Mouse (Mus musculus) kidney, embryonic 16.5 days (tissue): ENCODE results near the gene Plcb1. TPM values are rescaled to one million over a fixed set of nuclear protein-coding genes. Genes with fewer than 3 reads are reported as not detected.

ENCODE experiments used
- ATAC-seq: fragments of 200-750 bp; cut with Nextera tagmentation; 2 replicates; pipeline ENCODE4 v1.8.0; 2017; ENCODE audit warnings: moderate TSS enrichment; ENCODE audit not compliant: low FRiP score, low TSS enrichment
- H3K27ac ChIP-seq: fragments of 300-500 bp; sonication (generic); 2 replicates; pipeline ENCODE4 v1.5.1; 2014; ENCODE audit warnings: low read length
- H3K27me3 ChIP-seq: fragments of 300-500 bp; sonication (generic); 2 replicates; pipeline ENCODE4 v1.6.1; 2014; ENCODE audit warnings: low read length, control low read depth, mixed read lengths; ENCODE audit not compliant: insufficient read depth
- H3K36me3 ChIP-seq: fragments of 300-500 bp; sonication (generic); 2 replicates; pipeline ENCODE4 v1.6.1; 2014; ENCODE audit warnings: low read length, control low read depth, mixed read lengths; ENCODE audit not compliant: insufficient read depth
- H3K4me1 ChIP-seq: fragments of 300-500 bp; sonication (generic); 2 replicates; pipeline ENCODE4 v1.6.1; 2014; ENCODE audit warnings: low read length, control low read depth, mixed read lengths; ENCODE audit not compliant: insufficient read depth
- H3K4me2 ChIP-seq: fragments of 300-500 bp; sonication (generic); replicated peaks from 2 replicates; pipeline ENCODE4 v1.6.1; 2014; ENCODE audit warnings: low read depth, low read length
- H3K4me3 ChIP-seq: fragments of 300-500 bp; sonication (generic); 2 replicates; pipeline ENCODE4 v1.5.1; 2014; ENCODE audit warnings: mild to moderate bottlenecking, low read length
- H3K9ac ChIP-seq: fragments of 300-500 bp; sonication (generic); replicated peaks from 2 replicates; pipeline ENCODE4 v1.6.1; 2014; ENCODE audit warnings: low read length
- H3K9me3 ChIP-seq: fragments of 300-500 bp; sonication (generic); 2 replicates; pipeline ENCODE4 v1.6.1; 2016; ENCODE audit warnings: low read length, control low read depth
- WGBS: fragments of 180-500 bp; shearing (Covaris S2); extraction: QIAGEN DNeasy Blood & Tissue Kit; methylation state at CpG from one replicate; pipeline ENCODE4 v1.1.7; 2014; 5-methylcytosine and 5-hydroxymethylcytosine counted together
- polyA plus RNA-seq: library from polyadenylated mRNA; unstranded; fragments of >200 nt; fragmentation: Nextera tagmentation; extraction: Ambion mirVana; gene quantifications from 2 replicates; pipeline ENCODE4 v1.2.1, GENCODE M21; 2015

Plcb1 gene
- 20.3 and 25.1 TPM in 2 replicates for polyA plus RNA-seq

- no peaks in the 10 kb centered on the region for H3K36me3 ChIP-seq
- H3K27me3 ChIP-seq = 0 out of 2 replicates have a peak, but pooled peaks cover 8% of the 10 kb centered on the region
- WGBS = under 1% methylated on average over 86 of the region's 88 CpGs
- peak within 1 kb of the TSS; percentile 60 for H3K4me3 ChIP-seq
- peak within 1 kb of the TSS; percentile 80 for H3K9ac ChIP-seq
- H3K4me2 ChIP-seq = peak within 1 kb of the TSS; percentile 69
- H3K4me1 ChIP-seq = peaks cover 8% of the 10 kb centered on the region; the same call in 1 of the 2 replicates
- H3K27ac ChIP-seq = peak within 1 kb of the TSS; percentile 68
- peak; percentile 99 for ATAC-seq
- no peaks in the 10 kb centered on the region for H3K9me3 ChIP-seq
Measured at GRCm38 (mm10) chr2:134785970-134786855, at the start of gene Plcb1. Gene Plcb1 (plus strand): TSS chr2:134786067.

GRCm38 (mm10) chr2:134755537-134755936 is 30.3 kb upstream of the Plcb1 start:
- H3K4me2 ChIP-seq = no peak overlapping the region
- no peaks in the 10 kb centered on the region for H3K9me3 ChIP-seq

GRCm38 (mm10) chr2:134756086-134756485 is 29.8 kb upstream of the Plcb1 start:
- ATAC-seq = no peak
- H3K9me3 ChIP-seq = no peaks in the 10 kb centered on the region
- no peak overlapping the region for H3K27ac ChIP-seq
- H3K4me3 ChIP-seq = no peak overlapping the region
- H3K36me3 ChIP-seq = no peaks in the 10 kb centered on the region
- H3K9ac ChIP-seq = no peak overlapping the region
- no peaks in the 10 kb centered on the region for H3K27me3 ChIP-seq
- no peak overlapping the region for H3K4me2 ChIP-seq
- no peaks in the 10 kb centered on the region for H3K4me1 ChIP-seq
- WGBS = 52% methylated on average over 1 of the region's 1 CpGs

More at GRCm38 (mm10) chr2:134755537-134755936, 30.3 kb upstream of the Plcb1 start:
- Histone ChIP-seq H3K4me1 (no peaks in the 10 kb centered on the region), H3K27ac (no peak overlapping the region), H3K27me3 (no peaks in the 10 kb centered on the region), H3K4me3 (no peak overlapping the region), H3K9ac (no peak overlapping the region), H3K36me3 (no peaks in the 10 kb centered on the region)
- ATAC-seq = no peak

- Histone ChIP-seq H3K4me1 (no peaks in the 10 kb centered on the region), H3K27ac (no peak overlapping the region), H3K9ac (no peak overlapping the region), H3K4me3 (no peak overlapping the region), H3K36me3 (no peaks in the 10 kb centered on the region), H3K27me3 (no peaks in the 10 kb centered on the region), H3K9me3 (no peaks in the 10 kb centered on the region), H3K4me2 (no peak overlapping the region)
- no peak for ATAC-seq
- WGBS = 89% methylated on average over 1 of the region's 1 CpGs
Measured at GRCm38 (mm10) chr2:134761029-134761428, 24.8 kb upstream of the Plcb1 start.

GRCm38 (mm10) chr2:134763406-134763990 is 22.4 kb upstream of the Plcb1 start:
- Histone ChIP-seq H3K4me2 (no peak overlapping the region), H3K9me3 (no peaks in the 10 kb centered on the region), H3K4me3 (no peak overlapping the region), H3K27me3 (no peaks in the 10 kb centered on the region), H3K9ac (no peak overlapping the region), H3K27ac (no peak overlapping the region), H3K4me1 (no peaks in the 10 kb centered on the region), H3K36me3 (no peaks in the 10 kb centered on the region)
- no peak for ATAC-seq
- 95% methylated on average over 8 of the region's 8 CpGs for WGBS

- no peak for ATAC-seq
- H3K27me3 ChIP-seq = no peaks in the 10 kb centered on the region
- 89% methylated on average over 2 of the region's 2 CpGs for WGBS
Measured at GRCm38 (mm10) chr2:134764506-134764905, 21.4 kb upstream of the Plcb1 start.

GRCm38 (mm10) chr2:134779826-134780225 is 6.0 kb upstream of the Plcb1 start:
- no peak for ATAC-seq
- Histone ChIP-seq H3K36me3 (no peaks in the 10 kb centered on the region), H3K27me3 (no peaks in the 10 kb centered on the region), H3K27ac (no peak overlapping the region), H3K4me3 (no peak overlapping the region), H3K9ac (no peak overlapping the region), H3K4me1 (no peaks in the 10 kb centered on the region), H3K4me2 (no peak overlapping the region), H3K9me3 (no peaks in the 10 kb centered on the region)
- WGBS = 73% methylated on average over 5 of the region's 5 CpGs

More at GRCm38 (mm10) chr2:134764506-134764905, 21.4 kb upstream of the Plcb1 start:
- no peaks in the 10 kb centered on the region for H3K9me3 ChIP-seq
- H3K36me3 ChIP-seq = no peaks in the 10 kb centered on the region
- no peak overlapping the region for H3K4me3 ChIP-seq
- H3K27ac ChIP-seq = no peak overlapping the region
- H3K4me1 ChIP-seq = no peaks in the 10 kb centered on the region
- H3K4me2 ChIP-seq = no peak overlapping the region
- H3K9ac ChIP-seq = no peak overlapping the region

GRCm38 (mm10) chr2:134780316-134780715 is 5.6 kb upstream of the Plcb1 start:
- H3K4me2 ChIP-seq = no peak overlapping the region
- H3K4me3 ChIP-seq = no peak overlapping the region
- no peak for ATAC-seq
- H3K27ac ChIP-seq = no peak overlapping the region
- H3K4me1 ChIP-seq = no peaks in the 10 kb centered on the region
- no peaks in the 10 kb centered on the region for H3K9me3 ChIP-seq
- H3K9ac ChIP-seq = no peak overlapping the region
- no peaks in the 10 kb centered on the region for H3K36me3 ChIP-seq
- no peaks in the 10 kb centered on the region for H3K27me3 ChIP-seq

- 9% methylated on average over 6 of the region's 6 CpGs for WGBS
Measured at GRCm38 (mm10) chr2:134786856-134787250, 986 bp downstream of the Plcb1 start.

More at GRCm38 (mm10) chr2:134786856-134787250, 986 bp downstream of the Plcb1 start:
- H3K27me3 ChIP-seq = 0 out of 2 replicates have a peak, but pooled peaks cover 8% of the 10 kb centered on the region
- peak overlapping the region; percentile 80 for H3K9ac ChIP-seq
- H3K9me3 ChIP-seq = no peaks in the 10 kb centered on the region
- peak overlapping the region; percentile 60 for H3K4me3 ChIP-seq
- H3K27ac ChIP-seq = no peak overlapping the region
- H3K36me3 ChIP-seq = no peaks in the 10 kb centered on the region
- peak overlapping the region; percentile 69 for H3K4me2 ChIP-seq
- H3K4me1 ChIP-seq = peaks cover 8% of the 10 kb centered on the region; the same call in 1 of the 2 replicates
- no peak for ATAC-seq
